Mouse (Mus musculus) CH12.LX (cell line): Measurements from ENCODE around the gene Abca4. TPM values are rescaled to one million over a fixed set of nuclear protein-coding genes. Genes with fewer than 3 reads are reported as not detected.

Experiments used
- DNase-seq: peaks from one replicate; pipeline ENCODE4 v3.0.0-alpha.2; 2013; ENCODE audit errors: extremely low read depth
- H3K27ac ChIP-seq: 2 replicates; pipeline ENCODE4 v1.5.1; 2012; ENCODE audit warnings: low read depth, mild to moderate bottlenecking, control low read depth, moderate library complexity; ENCODE audit not compliant: insufficient read depth
- H3K27me3 ChIP-seq: replicated peaks from 2 replicates; pipeline ENCODE3; 2012; ENCODE audit warnings: inconsistent platforms
- H3K36me3 ChIP-seq, 2 experiments: replicated peaks in 1 of 2; 2 replicates each; pipeline versions ENCODE3 to v1.6.1; 2012; ENCODE audit warnings: inconsistent platforms in 1 of 2, low read length in 1 of 2, mild to moderate bottlenecking in 1 of 2, mixed read lengths in 1 of 2, moderate library complexity in 1 of 2; ENCODE audit not compliant: control insufficient read depth in 1 of 2, insufficient read depth in 1 of 2
- H3K4me1 ChIP-seq, 2 experiments: 2 replicates each; pipeline ENCODE4 v1.6.1; 2012; ENCODE audit warnings: inconsistent platforms in 1 of 2, moderate library complexity in 1 of 2; ENCODE audit not compliant: insufficient read depth in 2 of 2, control insufficient read depth in 1 of 2
- H3K4me2 ChIP-seq: 2 replicates; pipeline ENCODE4 v1.6.1; 2012; ENCODE audit warnings: low read depth, mild to moderate bottlenecking, control low read depth; ENCODE audit not compliant: poor library complexity, insufficient read depth, severe bottlenecking
- H3K4me3 ChIP-seq, 3 experiments: fragments of 150-350 bp in 1 of 3; sonication (generic) in 1 of 3; replicated peaks in 1 of 3; 2 replicates each; pipeline versions ENCODE3 to v1.5.1; 2011 to 2012; ENCODE audit warnings: low read depth in 2 of 3, low read length in 2 of 3, mild to moderate bottlenecking in 2 of 3, moderate library complexity in 2 of 3, control low read depth in 1 of 3, improper control_type of control experiment in 1 of 3, inconsistent platforms in 1 of 3, mixed read lengths in 1 of 3; ENCODE audit not compliant: poor library complexity in 1 of 3
- H3K79me2 ChIP-seq: replicated peaks from 2 replicates; pipeline ENCODE4 v1.6.1; 2012; ENCODE audit warnings: mild to moderate bottlenecking, moderate library complexity; ENCODE audit not compliant: control insufficient read depth, poor library complexity, insufficient read depth, severe bottlenecking; ENCODE audit errors: extremely low read depth
- H3K9ac ChIP-seq: 2 replicates; pipeline ENCODE4 v1.6.1; 2012; ENCODE audit warnings: low read depth, mild to moderate bottlenecking, control low read depth, moderate library complexity; ENCODE audit not compliant: insufficient read depth
- H3K9me3 ChIP-seq: replicated peaks from 2 replicates; pipeline ENCODE3; 2012; ENCODE audit warnings: low read length, inconsistent platforms, mixed read lengths
- CHD1 ChIP-seq: IDR thresholded peaks from 2 replicates; pipeline ENCODE4 v1.6.1; 2012; ENCODE audit warnings: low read depth, low read length, improper control_type of control experiment, inconsistent platforms
- CHD2 ChIP-seq: IDR thresholded peaks from 2 replicates; pipeline ENCODE4 v1.6.1; 2011; ENCODE audit warnings: low read length, improper control_type of control experiment
- CTCF ChIP-seq, 2 experiments: IDR thresholded peaks in 1 of 2; conservative IDR thresholded peaks in 1 of 2; 2 replicates each; pipeline ENCODE4 v1.5.1; 2011 to 2012; ENCODE audit warnings: low read depth in 2 of 2, low read length in 2 of 2, improper control_type of control experiment in 1 of 2, inconsistent platforms in 1 of 2, mild to moderate bottlenecking in 1 of 2, moderate library complexity in 1 of 2
- E2F4 ChIP-seq: IDR thresholded peaks from 2 replicates; pipeline ENCODE4 v1.6.1; 2011; ENCODE audit warnings: low read depth, low read length, improper control_type of control experiment; ENCODE audit not compliant: insufficient replicate concordance
- EP300 ChIP-seq: IDR thresholded peaks from 2 replicates; pipeline ENCODE4 v1.6.1; 2011; ENCODE audit warnings: low read length, improper control_type of control experiment
- ETS1 ChIP-seq: conservative IDR thresholded peaks from 2 replicates; pipeline ENCODE4 v1.6.1; 2012; ENCODE audit warnings: low read depth, mild to moderate bottlenecking, inconsistent platforms, low read length, improper control_type of control experiment, moderate library complexity
- GABPA ChIP-seq: IDR thresholded peaks from 2 replicates; pipeline ENCODE4 v1.6.1; 2012; ENCODE audit warnings: low read depth, low read length, improper control_type of control experiment, inconsistent platforms; ENCODE audit not compliant: insufficient replicate concordance
- JUN ChIP-seq: IDR thresholded peaks from 2 replicates; pipeline ENCODE4 v1.6.1; 2011; ENCODE audit warnings: low read depth, mild to moderate bottlenecking, low read length, improper control_type of control experiment, moderate library complexity; ENCODE audit not compliant: insufficient read depth
- KAT2A ChIP-seq: IDR thresholded peaks from 2 replicates; pipeline ENCODE4 v1.6.1; 2012; ENCODE audit warnings: low read length, improper control_type of control experiment, inconsistent platforms; ENCODE audit not compliant: insufficient replicate concordance
- MAFK ChIP-seq: IDR thresholded peaks from 2 replicates; pipeline ENCODE4 v1.6.1; 2011; ENCODE audit warnings: low read length, improper control_type of control experiment; ENCODE audit not compliant: insufficient replicate concordance
- MAX ChIP-seq: IDR thresholded peaks from 2 replicates; pipeline ENCODE4 v1.6.1; 2011; ENCODE audit warnings: low read length, improper control_type of control experiment
- MEF2A ChIP-seq: IDR thresholded peaks from 2 replicates; pipeline ENCODE4 v1.6.1; 2014; ENCODE audit warnings: low read depth, mild to moderate bottlenecking, inconsistent platforms, low read length, improper control_type of control experiment, borderline replicate concordance
- MXI1 ChIP-seq: IDR thresholded peaks from 2 replicates; pipeline ENCODE4 v1.6.1; 2011; ENCODE audit warnings: mild to moderate bottlenecking, low read depth, low read length, improper control_type of control experiment
- MYC ChIP-seq: IDR thresholded peaks from 2 replicates; pipeline ENCODE4 v1.6.1; 2011; ENCODE audit warnings: low read depth, mild to moderate bottlenecking, improper control_type of control experiment, low read length
- NELFE ChIP-seq: IDR thresholded peaks from 2 replicates; pipeline ENCODE4 v1.6.1; 2011; ENCODE audit warnings: low read depth, low read length, improper control_type of control experiment
- POLR2A ChIP-seq: IDR thresholded peaks from 2 replicates; pipeline ENCODE4 v1.6.1; 2011; ENCODE audit warnings: low read depth, mild to moderate bottlenecking, improper control_type of control experiment, low read length
- TBP ChIP-seq: conservative IDR thresholded peaks from 2 replicates; pipeline ENCODE4 v1.6.1; 2011; ENCODE audit warnings: low read depth, low read length, improper control_type of control experiment
- TCF12 ChIP-seq: IDR thresholded peaks from 2 replicates; pipeline ENCODE4 v1.6.1; 2014; ENCODE audit warnings: low read depth, mild to moderate bottlenecking, inconsistent platforms, low read length, improper control_type of control experiment
- UBTF ChIP-seq: IDR thresholded peaks from 2 replicates; pipeline ENCODE4 v1.6.1; 2012; ENCODE audit warnings: low read depth, mild to moderate bottlenecking, inconsistent platforms, low read length, improper control_type of control experiment, moderate library complexity
- USF1 ChIP-seq: IDR thresholded peaks from 2 replicates; pipeline ENCODE4 v1.6.1; 2014; ENCODE audit warnings: low read depth, mild to moderate bottlenecking, inconsistent platforms, low read length, improper control_type of control experiment
- ZKSCAN1 ChIP-seq: IDR thresholded peaks from 2 replicates; pipeline ENCODE4 v1.6.1; 2012; ENCODE audit warnings: low read depth, inconsistent platforms, low read length, improper control_type of control experiment, borderline replicate concordance
- dilution Hi-C: fragments of 300-500 bp; cut with MboI; formaldehyde crosslinking; loops from 2 replicates; pipeline ENCODE4 v1.14.3; 2020; ENCODE audit warnings: low sequenced_read_pairs; ENCODE audit not compliant: extremely low pct_unique_long_range_greater_than_20kb, extremely low pct_ligation_motif_present
- in situ Hi-C: fragments of 300-500 bp; cut with MboI; formaldehyde crosslinking; loops from 3 replicates; pipeline ENCODE4 v1.14.3; 2019; ENCODE audit warnings: low sequenced_read_pairs, low pct_ligation_motif_present, low pct_unique_long_range_greater_than_20kb, mixed read lengths
- polyA plus RNA-seq: library from polyadenylated mRNA; unstranded; fragments of >175 nt; gene quantifications from 2 replicates; pipeline ENCODE4 v1.2.1, GENCODE M21; 2012; ENCODE audit warnings: low read depth; ENCODE audit not compliant: insufficient read length
- total RNA-seq, 2 experiments: library from RNA; depleted of rRNA; stranded (reverse); fragments of 300-350 nt in 1 of 2; fragments of >200 nt in 1 of 2; gene quantifications; 2 replicates each; pipeline ENCODE4 v1.2.3; 2012 to 2014

The Abca4 gene
- total and polyA plus RNA-seq, 3 experiments, result 0.34 to 0.57 (median 0.46) TPM

GRCm38 (mm10) chr3:122205753-122206152, 161.5 kb downstream of the Abca4 start:
- no peaks in the 10 kb centered on the region for H3K36me3 ChIP-seq
- no peak overlapping the region for H3K4me2 ChIP-seq
- H3K4me3 ChIP-seq, result no peak overlapping the region
- TF ChIP-seq NELFE, result no peak
- no peak for TF ChIP-seq CHD1
- TF ChIP-seq EP300, result no peak
- TF ChIP-seq POLR2A, result no peak
- no peak for TF ChIP-seq ETS1
- no peak for TF ChIP-seq CTCF (conservative IDR thresholded peaks at IDR 0.05 in 1 of 2, IDR thresholded peaks at IDR 0.05 in 1 of 2; ENCODE audit: low read depth in 2 of 2, low read length in 2 of 2)
- no peak for TF ChIP-seq CHD2
- TF ChIP-seq E2F4, result no peak
- no peak for TF ChIP-seq TBP
- no peak for TF ChIP-seq MAFK
- TF ChIP-seq MAX, result no peak
- no peak for TF ChIP-seq JUN
- TF ChIP-seq MYC, result no peak
- no peak for TF ChIP-seq ZKSCAN1
- no peak for TF ChIP-seq KAT2A
- no peak for TF ChIP-seq UBTF
- H3K4me1 ChIP-seq, result peaks cover 3 to 13% of the 10 kb centered on the region in 2 experiments; a peak in 3 of 4 replicates
- DNase-seq, result no peak
- no peak overlapping the region for H3K27ac ChIP-seq
- no peaks in the 10 kb centered on the region for H3K79me2 ChIP-seq
- in situ Hi-C loops (no loop called here), dilution Hi-C loops (no loop called here)
- no peak overlapping the region for H3K9ac ChIP-seq
- H3K27me3 ChIP-seq, result no peaks in the 10 kb centered on the region
- no peaks in the 10 kb centered on the region for H3K9me3 ChIP-seq

DNA sequence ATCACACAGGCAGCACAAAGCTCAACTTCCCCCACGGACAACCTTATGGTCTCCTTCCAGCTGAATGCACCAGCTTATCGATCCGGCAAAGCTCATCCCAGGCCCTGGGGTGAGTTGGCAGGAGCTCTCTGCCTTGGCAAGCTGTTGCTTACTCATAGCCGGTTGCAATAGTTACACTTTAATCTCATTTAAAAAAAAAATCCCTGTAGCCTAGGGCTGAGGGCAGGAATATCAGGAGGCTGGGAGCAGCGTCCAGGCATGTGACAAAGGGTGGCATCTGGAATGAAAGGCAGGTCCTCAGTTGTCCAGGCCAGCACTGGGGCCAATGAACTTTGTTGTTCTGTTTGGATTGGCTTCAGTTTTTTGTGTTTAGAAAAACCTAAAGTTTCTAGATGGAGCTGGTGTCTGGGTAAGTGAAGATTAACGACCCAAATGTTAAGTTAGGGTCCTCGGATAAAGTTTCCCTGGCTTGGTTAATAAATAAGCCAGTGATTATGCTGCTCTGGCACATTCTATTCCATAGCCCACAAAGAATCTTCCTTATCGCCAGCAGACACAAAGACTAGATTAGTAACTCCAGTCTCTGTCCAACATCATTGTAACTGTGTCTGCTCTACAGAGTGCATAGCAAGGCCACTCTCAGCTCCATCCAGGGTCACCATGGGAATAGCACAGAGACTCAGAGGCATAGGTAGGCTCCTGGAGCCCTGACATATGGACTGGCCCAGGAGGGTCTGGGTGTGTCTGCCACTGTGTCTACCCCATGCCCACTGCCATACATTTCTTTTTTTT, 162.2 kb downstream of the Abca4 start:
- TF ChIP-seq TCF12, result no peak
- no peak for TF ChIP-seq CHD2
- no peak for TF ChIP-seq KAT2A
- TF ChIP-seq USF1, result no peak
- TF ChIP-seq GABPA, result no peak
- no peak for TF ChIP-seq MEF2A
- TF ChIP-seq MXI1, result no peak
- TF ChIP-seq NELFE, result no peak
- no peaks in the 10 kb centered on the region for H3K79me2 ChIP-seq
- H3K4me2 ChIP-seq, result no peak overlapping the region
- H3K9me3 ChIP-seq, result no peaks in the 10 kb centered on the region
- H3K36me3 ChIP-seq, result no peaks in the 10 kb centered on the region
- H3K4me3 ChIP-seq, result no peak overlapping the region
- no peak overlapping the region for H3K9ac ChIP-seq
- peaks cover 3 to 13% of the 10 kb centered on the region in 2 experiments; a peak in 3 of 4 replicates for H3K4me1 ChIP-seq
- H3K27me3 ChIP-seq, result no peaks in the 10 kb centered on the region
- in situ Hi-C loops (no loop called here), dilution Hi-C loops (no loop called here)
- DNase-seq, result no peak
- no peak overlapping the region for H3K27ac ChIP-seq
